Comparison of ENCODE assay signal across 1 mouse cellular context in genomic region chr13:3633895-3634811, GRCm38 (mm10).
TF ChIP-seq lines count a peak whose summit lies in the region.

Gene Asb13, plus strand, starts transcription at chr13:3634032.

TF ChIP-seq in CH12.LX, 34 proteins besides CTCF, POLR2A, EP300 and RAD21 (continued from another document):
- TF ChIP-seq ZC3H11A (IDR thresholded peaks at IDR 0.05; ENCODE audit: low read depth, low read length) (no peak), TBP (conservative IDR thresholded peaks at IDR 0.05; ENCODE audit: low read depth, low read length) (0 out of 2 replicates have a peak, but pooled peaks have one; percentile 14), NRF1 (IDR thresholded peaks at IDR 0.05; ENCODE audit: low read depth, low read length) (peak; percentile 46; the same call in 1 of the 2 replicates), CHD1 (IDR thresholded peaks at IDR 0.05; ENCODE audit: low read depth, low read length) (no peak), ELF1 (IDR thresholded peaks at IDR 0.05; ENCODE audit: low read depth, low read length) (0 out of 2 replicates have a peak, but pooled peaks have one; percentile 35), E2F4 (IDR thresholded peaks at IDR 0.05; ENCODE audit: insufficient replicate concordance, low read depth, low read length) (no peak), USF1 (IDR thresholded peaks at IDR 0.05; ENCODE audit: low read depth, low read length) (no peak; the same call in 1 of the 2 replicates), PAX5 (IDR thresholded peaks at IDR 0.05; ENCODE audit: low read length) (no peak), MAX (IDR thresholded peaks at IDR 0.05; ENCODE audit: low read length) (peak; percentile 80), BHLHE40 (IDR thresholded peaks at IDR 0.05; ENCODE audit: low read depth, low read length) (peak; percentile 98), MAZ (IDR thresholded peaks at IDR 0.05; ENCODE audit: low read depth, low read length) (peak; percentile 55; the same call in 1 of the 2 replicates), IRF4 (IDR thresholded peaks at IDR 0.05; ENCODE audit: low read depth, low read length) (no peak; the same call in 1 of the 2 replicates), ETS1 (conservative IDR thresholded peaks at IDR 0.05; ENCODE audit: low read depth, low read length) (peak; percentile 81), USF2 (conservative IDR thresholded peaks at IDR 0.05; ENCODE audit: low read depth, low read length) (no peak), ZMIZ1 (IDR thresholded peaks at IDR 0.05; ENCODE audit: low read depth, low read length) (peak; percentile 57; the same call in 1 of the 2 replicates), MXI1 (IDR thresholded peaks at IDR 0.05; ENCODE audit: low read depth, low read length) (peak; percentile 88), CHD2 (IDR thresholded peaks at IDR 0.05; ENCODE audit: low read length) (peak; percentile 37; the same call in 1 of the 2 replicates), HCFC1 (IDR thresholded peaks at IDR 0.05; ENCODE audit: low read depth, low read length) (peak; percentile 85), ZKSCAN1 (IDR thresholded peaks at IDR 0.05; ENCODE audit: borderline replicate concordance, low read depth, low read length) (no peak), POLR2AphosphoS2 (IDR thresholded peaks at IDR 0.05; ENCODE audit: low read depth, low read length) (no peak), GABPA (IDR thresholded peaks at IDR 0.05; ENCODE audit: insufficient replicate concordance, low read depth, low read length) (no peak; the same call in 1 of the 2 replicates), MEF2A (IDR thresholded peaks at IDR 0.05; ENCODE audit: borderline replicate concordance, low read depth, low read length) (peak; percentile 49), MAFK (IDR thresholded peaks at IDR 0.05; ENCODE audit: insufficient replicate concordance, low read length) (no peak), JUND (conservative IDR thresholded peaks at IDR 0.05; ENCODE audit: low read depth, low read length) (no peak)
TF ChIP-seq in CH12.LX: peak in this region for 18.
